Mouse (Mus musculus) spleen, adult 2 months (tissue): ENCODE data around the gene Isyna1.

Source experiments
- CTCF ChIP-seq: fragments of 200-500 bp; IDR thresholded peaks from 2 replicates; pipeline ENCODE4 v1.5.1; 2011; ENCODE audit warnings: mild to moderate bottlenecking, inconsistent platforms; ENCODE audit not compliant: insufficient read depth, insufficient read length, insufficient replicate concordance; ENCODE audit errors: extremely low read depth
- POLR2A ChIP-seq: fragments of 200-500 bp; IDR thresholded peaks from 2 replicates; pipeline ENCODE4 v1.6.1; 2011; ENCODE audit warnings: low read depth, low read length, inconsistent platforms

- TF ChIP-seq CTCF, result no peak
- TF ChIP-seq POLR2A, result no peak
Measured at GRCm38 (mm10) chr8:70609849-70610795, 15.9 kb downstream of the Isyna1 start.
